Mouse (Mus musculus) stomach, embryonic 15.5 days (tissue): ENCODE results near the gene Ace2. TPM values are rescaled to one million over a fixed set of nuclear protein-coding genes. Genes with fewer than 3 reads are reported as not detected.

Experiments
- ATAC-seq: fragments of 200-750 bp; cut with Nextera tagmentation; 2 replicates; pipeline ENCODE4 v1.8.0; 2017; ENCODE audit warnings: low read depth, moderate number of reproducible peaks, moderate TSS enrichment; ENCODE audit not compliant: insufficient read depth, low FRiP score
- H3K27ac ChIP-seq: fragments of 300-500 bp; sonication (generic); 2 replicates; pipeline ENCODE4 v1.5.1; 2015; ENCODE audit warnings: mild to moderate bottlenecking, inconsistent platforms
- H3K27me3 ChIP-seq: fragments of 300-500 bp; sonication (generic); replicated peaks from 2 replicates; pipeline ENCODE4 v1.6.1; 2015; ENCODE audit warnings: inconsistent platforms
- H3K36me3 ChIP-seq: fragments of 300-500 bp; sonication (generic); 2 replicates; pipeline ENCODE4 v1.6.1; 2015; ENCODE audit warnings: inconsistent platforms
- H3K4me1 ChIP-seq: fragments of 300-500 bp; sonication (generic); 2 replicates; pipeline ENCODE4 v1.6.1; 2015; ENCODE audit warnings: inconsistent platforms
- H3K4me2 ChIP-seq: fragments of 300-500 bp; sonication (generic); 2 replicates; pipeline ENCODE4 v1.6.1; 2015; ENCODE audit warnings: mild to moderate bottlenecking, inconsistent platforms
- H3K4me3 ChIP-seq: fragments of 300-500 bp; sonication (generic); replicated peaks from 2 replicates; pipeline ENCODE4 v1.5.1; 2015; ENCODE audit warnings: inconsistent platforms
- H3K9ac ChIP-seq: fragments of 300-500 bp; sonication (generic); 2 replicates; pipeline ENCODE4 v1.6.1; 2015; ENCODE audit warnings: inconsistent platforms
- H3K9me3 ChIP-seq: fragments of 300-500 bp; sonication (generic); 2 replicates; pipeline ENCODE4 v1.6.1; 2016; ENCODE audit warnings: inconsistent platforms
- WGBS: fragments of 180-500 bp; shearing (Covaris S2); methylation state at CpG from one replicate; pipeline ENCODE4 v1.1.7; 2015; 5-methylcytosine and 5-hydroxymethylcytosine counted together
- polyA plus RNA-seq: library from polyadenylated mRNA; unstranded; fragments of >200 nt; fragmentation: Nextera tagmentation; extraction: Ambion mirVana; gene quantifications from 2 replicates; pipeline ENCODE4 v1.2.1, GENCODE M21; 2015

Ace2 gene
- polyA plus RNA-seq: 11.5 and 16.6 TPM in 2 replicates

DNA sequence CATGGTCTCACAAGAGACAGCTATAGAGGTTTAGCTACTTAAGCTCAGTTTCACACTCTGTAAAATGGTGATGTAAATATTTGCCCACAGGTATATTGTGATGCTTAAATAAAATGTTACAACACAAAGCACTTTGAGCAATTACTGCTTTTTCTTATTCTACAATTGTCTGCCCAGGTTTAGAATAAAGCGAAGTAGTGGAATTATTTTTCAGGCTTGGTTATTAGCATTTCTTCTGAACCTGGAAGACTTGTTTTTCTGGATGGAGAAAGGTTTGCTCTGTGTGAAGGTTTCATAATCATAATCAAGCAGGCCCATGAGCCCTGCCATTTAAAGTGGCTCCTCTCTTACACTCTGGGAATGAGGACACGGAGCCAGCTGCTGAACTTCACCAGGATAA is at the start of gene Ace2:
Gene Ace2, plus strand, starts transcription at position 301 of the 400 bp plus-strand sequence.
- no peak within 1 kb of the TSS for H3K27ac ChIP-seq
- H3K36me3 ChIP-seq: no peaks in the 10 kb centered on the region
- 91% methylated on average over 2 of the region's 2 CpGs for WGBS
- H3K27me3 ChIP-seq: no peaks in the 10 kb centered on the region
- H3K4me3 ChIP-seq: no peak within 1 kb of the TSS
- H3K4me1 ChIP-seq: no peaks in the 10 kb centered on the region
- no peak within 1 kb of the TSS for H3K4me2 ChIP-seq
- no peaks in the 10 kb centered on the region for H3K9me3 ChIP-seq
- no peak for ATAC-seq
- no peak within 1 kb of the TSS for H3K9ac ChIP-seq

DNA sequence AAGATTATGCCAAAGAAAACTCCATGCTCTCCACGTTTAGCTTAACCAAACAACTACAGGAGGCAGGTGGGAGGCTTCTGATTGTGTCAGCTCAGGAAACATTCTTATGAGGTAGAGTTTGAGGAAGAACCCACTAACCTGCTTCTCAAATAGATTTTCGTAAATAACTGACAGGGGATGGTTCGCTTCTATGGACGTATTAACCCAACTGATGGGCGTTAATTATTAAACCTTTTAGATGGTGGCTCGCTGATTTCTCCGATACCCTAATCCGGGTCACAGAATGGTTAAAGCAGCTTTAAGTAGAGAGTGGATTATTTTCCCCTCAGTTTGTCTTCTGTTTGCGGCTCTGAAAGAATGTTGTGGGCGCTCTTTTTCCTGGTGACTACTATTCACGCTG is 49.2 kb upstream of the Ace2 start:
- no peak for ATAC-seq
- Histone ChIP-seq H3K27me3 (no peaks in the 10 kb centered on the region), H3K4me3 (no peak overlapping the region), H3K4me2 (no peak overlapping the region), H3K36me3 (no peaks in the 10 kb centered on the region), H3K4me1 (no peaks in the 10 kb centered on the region), H3K9me3 (no peaks in the 10 kb centered on the region), H3K27ac (no peak overlapping the region), H3K9ac (no peak overlapping the region)
- WGBS: 68% methylated on average over 11 of the region's 11 CpGs

DNA sequence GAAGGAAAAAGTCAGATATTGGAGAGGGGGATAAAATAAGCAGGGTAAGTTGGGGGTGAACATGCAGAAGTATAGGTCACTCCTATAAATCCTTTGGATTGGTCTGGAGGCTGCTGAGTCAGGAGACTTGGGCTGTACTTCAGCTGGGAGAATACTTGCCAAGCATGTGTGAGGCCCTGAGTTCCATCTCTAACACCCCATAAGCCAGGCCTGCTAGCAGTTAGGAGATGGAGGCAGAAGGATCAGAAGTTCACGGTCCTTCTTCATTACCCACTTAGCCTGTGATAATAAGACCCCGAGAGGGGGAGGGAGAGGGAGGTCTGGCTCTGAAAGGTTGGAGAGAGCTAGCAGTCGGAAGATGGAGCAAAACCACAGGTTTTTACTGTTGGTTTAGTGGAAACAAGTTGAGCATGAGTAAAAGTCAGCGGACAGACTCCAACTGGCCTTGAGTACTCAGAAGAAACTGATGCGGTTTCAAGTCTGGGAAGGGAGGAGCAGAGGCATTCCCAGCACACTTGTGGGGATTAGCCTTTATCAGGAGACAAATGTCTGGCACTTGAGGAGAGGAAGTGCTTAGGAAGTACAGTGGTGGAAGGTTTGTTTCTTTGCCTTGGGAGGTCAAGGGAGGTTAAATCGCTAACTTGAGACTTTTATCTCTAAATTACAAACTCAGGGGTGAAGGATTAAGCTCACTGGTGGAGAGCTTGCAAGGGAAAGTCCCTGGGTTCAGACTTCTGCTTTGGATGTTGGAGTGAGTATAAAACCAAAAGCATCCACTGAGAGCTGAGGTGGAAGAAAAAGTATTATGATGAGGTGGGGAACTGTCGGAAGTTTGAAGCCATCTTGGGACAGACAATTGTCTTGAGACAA is 46.6 kb upstream of the Ace2 start:
- ATAC-seq: no peak
- no peak overlapping the region for H3K4me3 ChIP-seq

DNA sequence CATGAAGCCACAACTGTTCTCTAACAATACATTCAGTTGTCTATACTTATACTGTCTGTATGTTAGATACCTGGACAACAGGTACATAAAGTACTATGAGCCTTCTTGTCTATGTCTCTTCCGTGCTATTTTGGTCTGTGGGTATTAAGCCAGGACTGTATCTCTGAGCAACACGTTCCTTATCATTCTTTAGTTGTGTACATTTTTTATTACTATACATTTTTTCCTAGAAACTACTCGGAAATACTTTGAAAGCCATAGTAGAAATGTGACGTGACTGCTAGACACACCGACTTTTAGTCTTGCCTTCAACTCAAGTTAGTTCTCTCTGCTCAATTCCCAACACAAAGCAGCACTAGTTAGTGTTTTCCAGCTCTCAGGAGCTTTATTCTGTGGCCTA is 45.7 kb upstream of the Ace2 start:
- no peak overlapping the region for H3K9ac ChIP-seq
- no peak overlapping the region for H3K27ac ChIP-seq
- H3K36me3 ChIP-seq: no peaks in the 10 kb centered on the region
- ATAC-seq: no peak
- H3K9me3 ChIP-seq: no peaks in the 10 kb centered on the region
- no peaks in the 10 kb centered on the region for H3K4me1 ChIP-seq
- H3K4me2 ChIP-seq: no peak overlapping the region
- H3K4me3 ChIP-seq: no peak overlapping the region
- 80% methylated on average over 5 of the region's 5 CpGs for WGBS
- H3K27me3 ChIP-seq: no peaks in the 10 kb centered on the region

More for the DNA sequence above, 46.6 kb upstream of the Ace2 start:
- WGBS: 44% methylated on average over 7 of the region's 7 CpGs
- H3K36me3 ChIP-seq: no peaks in the 10 kb centered on the region
- no peak overlapping the region for H3K9ac ChIP-seq
- no peaks in the 10 kb centered on the region for H3K27me3 ChIP-seq
- no peaks in the 10 kb centered on the region for H3K4me1 ChIP-seq
- H3K9me3 ChIP-seq: no peaks in the 10 kb centered on the region
- no peak overlapping the region for H3K4me2 ChIP-seq
- no peak overlapping the region for H3K27ac ChIP-seq

DNA sequence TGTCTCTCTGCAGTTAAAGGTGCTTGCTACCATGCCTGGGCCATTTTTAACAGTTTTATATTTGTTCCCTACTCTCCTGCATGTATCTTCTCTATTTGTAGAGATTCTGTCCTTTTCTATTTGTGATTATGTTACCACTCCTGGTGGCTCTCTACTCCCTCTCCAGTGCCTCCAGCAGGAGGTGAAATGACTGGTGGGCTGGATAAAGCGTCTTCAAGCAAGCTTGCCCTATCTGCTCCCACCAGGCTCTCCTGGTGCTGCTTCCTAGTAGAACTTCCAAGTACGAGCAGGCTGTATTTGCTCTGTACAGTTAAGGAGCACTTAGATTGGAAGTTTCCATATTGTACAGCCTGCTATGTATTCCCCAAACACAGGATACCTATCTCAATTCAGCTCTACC is 43.3 kb upstream of the Ace2 start:
- Histone ChIP-seq H3K4me1 (no peaks in the 10 kb centered on the region), H3K4me2 (no peak overlapping the region), H3K27ac (no peak overlapping the region), H3K36me3 (no peaks in the 10 kb centered on the region), H3K9me3 (no peaks in the 10 kb centered on the region), H3K9ac (no peak overlapping the region), H3K4me3 (no peak overlapping the region), H3K27me3 (no peaks in the 10 kb centered on the region)
- WGBS: 80% methylated on average over 2 of the region's 2 CpGs
- ATAC-seq: no peak

DNA sequence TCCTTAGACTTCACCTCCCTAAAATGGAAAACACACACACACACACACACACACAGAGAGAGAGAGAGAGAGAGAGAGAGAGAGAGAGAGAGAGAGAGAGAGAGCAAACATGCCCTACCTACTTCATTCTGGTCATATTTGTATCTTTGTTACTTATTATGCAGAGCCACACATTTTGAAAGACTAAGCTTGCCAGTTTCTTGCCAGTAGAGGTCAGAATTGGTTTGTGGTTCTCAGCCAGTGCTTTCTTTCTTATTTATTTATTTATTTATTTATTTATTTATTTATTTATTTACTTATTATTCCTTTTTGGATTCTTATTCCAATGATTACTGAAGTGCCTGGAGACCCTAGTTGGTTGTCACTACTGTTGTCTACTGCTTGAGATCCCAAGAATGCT is 37.6 kb upstream of the Ace2 start:
- Histone ChIP-seq H3K9me3 (no peaks in the 10 kb centered on the region), H3K4me3 (no peak overlapping the region), H3K36me3 (no peaks in the 10 kb centered on the region), H3K27me3 (no peaks in the 10 kb centered on the region), H3K27ac (no peak overlapping the region), H3K4me2 (no peak overlapping the region), H3K9ac (no peak overlapping the region), H3K4me1 (no peaks in the 10 kb centered on the region)
- no peak for ATAC-seq

DNA sequence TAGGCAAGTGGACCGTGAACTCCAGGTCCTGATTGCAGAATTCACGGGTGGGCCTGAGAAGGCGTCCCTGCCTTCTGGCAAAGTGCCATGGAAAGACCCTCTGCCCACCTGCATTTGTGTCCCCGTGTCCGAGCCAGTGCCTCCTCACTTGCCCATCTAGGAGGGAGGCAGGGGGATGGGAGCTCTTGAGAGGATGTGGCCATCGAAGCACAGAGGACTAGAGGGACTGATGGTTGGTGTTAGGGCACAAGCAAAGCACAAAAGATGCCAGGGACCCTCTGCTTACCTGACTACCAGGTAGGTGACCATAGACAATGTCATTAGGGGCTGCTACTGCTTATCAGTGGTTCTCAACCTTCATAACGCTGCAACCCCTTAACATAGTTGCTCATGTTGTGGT is 36.9 kb upstream of the Ace2 start:
- Histone ChIP-seq H3K9me3 (no peaks in the 10 kb centered on the region), H3K27me3 (no peaks in the 10 kb centered on the region), H3K4me2 (no peak overlapping the region), H3K4me3 (no peak overlapping the region), H3K27ac (no peak overlapping the region), H3K9ac (no peak overlapping the region), H3K4me1 (no peaks in the 10 kb centered on the region), H3K36me3 (no peaks in the 10 kb centered on the region)
- no peak for ATAC-seq
- 77% methylated on average over 7 of the region's 7 CpGs for WGBS

DNA sequence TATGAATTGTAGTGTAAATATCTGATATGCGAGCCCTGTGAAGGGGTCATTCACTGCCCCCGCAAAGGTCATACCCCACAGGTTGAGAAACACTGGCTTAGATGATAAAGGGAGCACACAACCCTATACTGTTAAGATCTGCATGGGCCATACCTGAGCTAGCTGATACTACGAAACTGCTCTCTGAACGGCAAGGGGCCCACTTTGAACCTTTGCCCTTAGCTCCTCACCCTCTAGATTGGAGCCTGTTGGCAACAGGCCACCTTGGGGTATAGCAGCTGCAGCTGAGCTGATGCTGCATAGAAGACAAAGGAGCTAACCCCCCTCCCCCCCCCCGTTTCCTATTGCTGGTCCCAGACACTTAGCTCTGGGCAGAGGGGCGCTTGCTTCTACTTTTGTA is 36.5 kb upstream of the Ace2 start:
- WGBS: 67% methylated on average over 6 of the region's 6 CpGs
- H3K9ac ChIP-seq: no peak overlapping the region
- no peak overlapping the region for H3K4me2 ChIP-seq
- no peaks in the 10 kb centered on the region for H3K27me3 ChIP-seq
- H3K27ac ChIP-seq: no peak overlapping the region
- no peaks in the 10 kb centered on the region for H3K4me1 ChIP-seq
- H3K9me3 ChIP-seq: no peaks in the 10 kb centered on the region
- no peaks in the 10 kb centered on the region for H3K36me3 ChIP-seq
- no peak overlapping the region for H3K4me3 ChIP-seq
- ATAC-seq: no peak; the same call in 1 of the 2 replicates

DNA sequence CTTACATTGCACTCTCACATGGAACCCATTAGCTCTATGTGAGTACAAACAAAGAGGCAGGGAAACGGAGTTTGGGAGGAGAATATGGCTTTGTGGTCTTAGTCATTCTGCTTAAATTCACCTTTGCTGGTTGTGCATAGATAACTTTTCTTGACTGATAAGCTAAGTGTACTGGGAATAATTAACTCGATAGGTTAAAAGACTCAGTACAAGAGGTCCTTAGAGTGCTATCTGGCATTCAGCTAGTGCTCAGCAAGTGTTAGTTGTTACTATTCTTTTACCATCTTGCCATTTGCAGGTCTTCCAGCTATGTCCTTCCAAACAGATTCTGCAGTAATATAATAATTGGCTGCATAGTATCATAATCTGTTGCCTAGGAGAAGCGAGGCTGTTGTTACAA is 28.0 kb upstream of the Ace2 start:
- no peaks in the 10 kb centered on the region for H3K36me3 ChIP-seq
- H3K4me3 ChIP-seq: no peak overlapping the region
- H3K9ac ChIP-seq: no peak overlapping the region
- no peaks in the 10 kb centered on the region for H3K9me3 ChIP-seq
- ATAC-seq: no peak
- H3K4me1 ChIP-seq: no peaks in the 10 kb centered on the region
- H3K27ac ChIP-seq: no peak overlapping the region
- no peak overlapping the region for H3K4me2 ChIP-seq
- 64% methylated on average over 3 of the region's 3 CpGs for WGBS
- no peaks in the 10 kb centered on the region for H3K27me3 ChIP-seq

DNA sequence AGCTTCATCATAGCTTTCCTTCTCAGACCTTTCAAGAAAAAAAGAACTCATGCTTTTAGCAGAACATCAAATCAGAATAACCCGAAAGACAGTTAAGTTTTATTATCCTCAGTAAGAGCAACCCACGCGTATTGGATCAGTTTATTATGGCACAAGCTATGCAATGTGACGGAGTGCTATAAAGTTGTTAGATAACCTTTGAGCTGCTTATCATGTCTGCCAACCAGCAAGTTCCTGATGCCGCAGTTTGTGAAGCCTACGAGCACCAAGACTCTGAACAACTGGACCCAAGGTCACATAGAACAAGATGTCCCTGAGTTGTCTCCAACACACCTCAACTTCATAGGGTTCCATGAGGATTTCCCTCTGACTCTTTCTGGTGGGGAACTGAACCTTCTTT is 25.4 kb upstream of the Ace2 start:
- Histone ChIP-seq H3K9me3 (no peaks in the 10 kb centered on the region), H3K27me3 (no peaks in the 10 kb centered on the region), H3K4me3 (no peak overlapping the region), H3K27ac (no peak overlapping the region), H3K4me1 (no peaks in the 10 kb centered on the region), H3K9ac (no peak overlapping the region), H3K4me2 (no peak overlapping the region), H3K36me3 (no peaks in the 10 kb centered on the region)
- ATAC-seq: no peak
- WGBS: 84% methylated on average over 6 of the region's 6 CpGs

DNA sequence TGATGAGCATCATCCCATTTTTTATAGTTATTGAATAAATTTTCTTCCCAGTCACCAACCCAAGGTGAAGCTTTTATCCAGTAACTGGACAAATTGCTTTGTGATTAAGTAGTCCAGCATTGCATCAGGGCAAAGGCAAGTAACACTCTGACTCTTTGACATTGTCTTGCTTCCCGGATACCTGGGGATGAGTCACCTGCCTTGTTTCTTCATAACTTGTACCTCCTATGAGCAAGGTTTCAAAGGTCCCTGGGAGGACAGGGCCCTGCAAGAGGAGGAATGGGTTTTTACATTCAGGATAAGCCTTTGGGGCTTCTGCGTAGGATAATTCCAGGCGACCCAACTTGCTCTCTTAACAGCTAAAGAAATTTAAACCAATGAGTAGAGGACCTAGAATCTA is 15.2 kb upstream of the Ace2 start:
- Histone ChIP-seq H3K27ac (no peak overlapping the region), H3K4me3 (no peak overlapping the region), H3K9ac (no peak overlapping the region), H3K4me1 (no peaks in the 10 kb centered on the region; the same call in 1 of the 2 replicates), H3K4me2 (no peak overlapping the region), H3K9me3 (no peaks in the 10 kb centered on the region), H3K27me3 (0 out of 2 replicates have a peak, but pooled peaks cover 6% of the 10 kb centered on the region), H3K36me3 (no peaks in the 10 kb centered on the region)
- ATAC-seq: no peak
- WGBS: 85% methylated on average over 3 of the region's 3 CpGs

DNA sequence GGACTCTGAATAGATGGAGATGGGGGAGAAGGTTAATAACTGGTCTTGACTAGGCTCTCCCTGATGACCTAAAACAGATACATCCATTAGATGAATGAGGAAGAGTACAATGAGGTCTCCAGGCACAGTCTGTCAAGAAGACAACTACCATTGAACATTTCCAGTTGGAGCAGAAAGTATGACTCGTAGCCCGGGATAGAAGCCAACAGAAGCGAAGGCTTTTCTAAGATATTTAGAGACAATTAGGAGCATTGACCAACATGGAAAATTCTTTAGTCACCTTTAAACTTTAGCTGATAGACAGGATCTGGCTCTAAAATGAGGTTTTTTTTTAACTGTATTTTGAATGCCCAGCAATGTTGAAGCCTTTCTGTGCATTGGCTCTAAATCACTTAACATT is 5.6 kb upstream of the Ace2 start:
- 84% methylated on average over 3 of the region's 3 CpGs for WGBS
- H3K9ac ChIP-seq: no peak overlapping the region
- H3K4me3 ChIP-seq: no peak overlapping the region
- H3K4me2 ChIP-seq: no peak overlapping the region
- no peaks in the 10 kb centered on the region for H3K27me3 ChIP-seq
- H3K27ac ChIP-seq: no peak overlapping the region
- H3K9me3 ChIP-seq: no peaks in the 10 kb centered on the region
- no peaks in the 10 kb centered on the region for H3K4me1 ChIP-seq
- no peaks in the 10 kb centered on the region for H3K36me3 ChIP-seq
- no peak for ATAC-seq
